Mouse (Mus musculus): ENCODE data around the gene Ifna5. TPM values are rescaled to one million over a fixed set of nuclear protein-coding genes. Genes with fewer than 3 reads are reported as not detected.

Gene Ifna5
- polyA plus RNA-seq, 1 experiment: not detected

- Histone ChIP-seq H3K4me1 (ENCODE audit: control insufficient read depth, insufficient read depth, low read length) (0 out of 2 replicates have a peak, but pooled peaks cover 2% of the 10 kb centered on the region), H3K27ac (ENCODE audit: insufficient read depth, low read depth, low read length) (no peak overlapping the region), H3K4me3 (ENCODE audit: insufficient read depth, low read depth, low read length) (no peak overlapping the region)
- TF ChIP-seq CTCF (IDR thresholded peaks at IDR 0.05; ENCODE audit: insufficient read depth, low read depth, low read length) (no peak), POLR2A (IDR thresholded peaks at IDR 0.05; ENCODE audit: insufficient read depth, low read depth, low read length) (no peak)
- 67% methylated on average over 4 of the region's 4 CpGs for WGBS
These were observed 40.2 kb downstream of the Ifna5 start for GRCm38 (mm10) chr4:88875435-88876095.

DNA sequence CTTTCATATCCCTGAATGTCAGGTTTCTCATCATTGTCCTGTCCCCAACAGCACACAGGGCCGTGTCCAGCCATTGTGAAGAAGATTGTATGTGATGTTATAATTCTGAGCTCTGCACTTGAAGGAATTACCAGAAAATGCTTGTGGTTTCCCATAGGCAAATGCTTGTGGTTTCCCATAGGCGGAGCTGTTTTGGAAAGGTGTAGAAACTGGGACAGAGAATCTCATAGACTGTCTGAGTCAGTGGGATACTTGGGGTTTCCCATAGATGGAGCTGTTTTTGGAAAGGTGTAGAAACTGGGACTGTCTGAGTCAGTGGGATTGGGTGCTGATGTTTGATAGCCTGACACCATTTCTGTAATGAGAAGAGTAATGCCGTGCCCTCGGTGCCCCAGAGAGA lies 41.2 kb downstream of the Ifna5 start:
- WGBS: 92% methylated on average over 4 of the region's 4 CpGs
- TF ChIP-seq CTCF (IDR thresholded peaks at IDR 0.05; ENCODE audit: insufficient read depth, low read depth, low read length) (no peak), POLR2A (IDR thresholded peaks at IDR 0.05; ENCODE audit: insufficient read depth, low read depth, low read length) (no peak)
- Histone ChIP-seq H3K4me1 (ENCODE audit: control insufficient read depth, insufficient read depth, low read length) (0 out of 2 replicates have a peak, but pooled peaks cover 2% of the 10 kb centered on the region), H3K4me3 (ENCODE audit: insufficient read depth, low read depth, low read length) (no peak overlapping the region), H3K27ac (ENCODE audit: insufficient read depth, low read depth, low read length) (no peak overlapping the region)

GRCm38 (mm10) chr4:88878246-88878645 lies 42.9 kb downstream of the Ifna5 start:
- TF ChIP-seq POLR2A (IDR thresholded peaks at IDR 0.05; ENCODE audit: insufficient read depth, low read depth, low read length) (no peak), CTCF (IDR thresholded peaks at IDR 0.05; ENCODE audit: insufficient read depth, low read depth, low read length) (no peak)
- Histone ChIP-seq H3K4me1 (ENCODE audit: control insufficient read depth, insufficient read depth, low read length) (0 out of 2 replicates have a peak, but pooled peaks cover 2% of the 10 kb centered on the region), H3K4me3 (ENCODE audit: insufficient read depth, low read depth, low read length) (no peak overlapping the region), H3K27ac (ENCODE audit: insufficient read depth, low read depth, low read length) (no peak overlapping the region)
- WGBS: 49% methylated on average over 10 of the region's 10 CpGs

- TF ChIP-seq CTCF (IDR thresholded peaks at IDR 0.05; ENCODE audit: insufficient read depth, low read depth, low read length) (no peak), POLR2A (IDR thresholded peaks at IDR 0.05; ENCODE audit: insufficient read depth, low read depth, low read length) (no peak)
- Histone ChIP-seq H3K27ac (ENCODE audit: insufficient read depth, low read depth, low read length) (no peak overlapping the region), H3K4me1 (ENCODE audit: control insufficient read depth, insufficient read depth, low read length) (0 out of 2 replicates have a peak, but pooled peaks cover 2% of the 10 kb centered on the region), H3K4me3 (ENCODE audit: insufficient read depth, low read depth, low read length) (no peak overlapping the region)
- whole genome bisulfite sequencing: 60% methylated on average over 4 of the region's 4 CpGs
These were observed 43.4 kb downstream of the Ifna5 start for GRCm38 (mm10) chr4:88878772-88879171.

GRCm38 (mm10) chr4:88880101-88880500 lies 44.8 kb downstream of the Ifna5 start, which contains the start of gene Ifne:
Gene Ifne (minus strand): TSS chr4:88880201.
- H3K27ac ChIP-seq (ENCODE audit: insufficient read depth, low read depth, low read length): no peak within 1 kb of the TSS
- 0 out of 2 replicates have a peak, but pooled peaks cover 2% of the 10 kb centered on the region for H3K4me1 ChIP-seq (ENCODE audit: control insufficient read depth, insufficient read depth, low read length)
- 83% methylated on average over 8 of the region's 8 CpGs for WGBS
- no peak within 1 kb of the TSS for H3K4me3 ChIP-seq (ENCODE audit: insufficient read depth, low read depth, low read length)
- no peak for TF ChIP-seq CTCF (IDR thresholded peaks at IDR 0.05; ENCODE audit: insufficient read depth, low read depth, low read length)
- no peak for TF ChIP-seq POLR2A (IDR thresholded peaks at IDR 0.05; ENCODE audit: insufficient read depth, low read depth, low read length)

Other genes starting within 250 kb of the Ifna5 start
- gene Ifna9, start 243.1 kb upstream of the Ifna5 start, polyA plus RNA-seq (2012; ENCODE audit: insufficient read depth, insufficient read length, low replicate concordance, missing spikeins): not detected in 2 replicates
- not detected in 2 replicates for gene Ifna12, start 232.1 kb upstream of the Ifna5 start, polyA plus RNA-seq (2012; ENCODE audit: insufficient read depth, insufficient read length, low replicate concordance, missing spikeins)
- not detected in 2 replicates for gene C87499, start 201.1 kb upstream of the Ifna5 start, polyA plus RNA-seq (2012; ENCODE audit: insufficient read depth, insufficient read length, low replicate concordance, missing spikeins)
- not detected in 2 replicates for gene Ifna13, start 191.1 kb upstream of the Ifna5 start, polyA plus RNA-seq (2012; ENCODE audit: insufficient read depth, insufficient read length, low replicate concordance, missing spikeins)
- gene Ifna16, start 158.6 kb upstream of the Ifna5 start, polyA plus RNA-seq (2012; ENCODE audit: insufficient read depth, insufficient read length, low replicate concordance, missing spikeins): not detected in 2 replicates
- gene Ifna2, start 151.6 kb upstream of the Ifna5 start, polyA plus RNA-seq (2012; ENCODE audit: insufficient read depth, insufficient read length, low replicate concordance, missing spikeins): not detected in 2 replicates
- not detected in 2 replicates for gene Ifnab, start 144.2 kb upstream of the Ifna5 start, polyA plus RNA-seq (2012; ENCODE audit: insufficient read depth, insufficient read length, low replicate concordance, missing spikeins)
- not detected in 2 replicates for gene Gm26566, start 113.7 kb upstream of the Ifna5 start, polyA plus RNA-seq (2012; ENCODE audit: insufficient read depth, insufficient read length, low replicate concordance, missing spikeins)
- not detected in 2 replicates for gene Klhl9, start 113.1 kb upstream of the Ifna5 start, polyA plus RNA-seq (2012; ENCODE audit: insufficient read depth, insufficient read length, low replicate concordance, missing spikeins)
- gene Gm13271, start 80.7 kb upstream of the Ifna5 start, polyA plus RNA-seq (2012; ENCODE audit: insufficient read depth, insufficient read length, low replicate concordance, missing spikeins): not detected in 2 replicates
- gene Gm13283, start 75.4 kb upstream of the Ifna5 start, polyA plus RNA-seq (2012; ENCODE audit: insufficient read depth, insufficient read length, low replicate concordance, missing spikeins): not detected in 2 replicates
- gene Gm13290, start 61.7 kb upstream of the Ifna5 start, polyA plus RNA-seq (2012; ENCODE audit: insufficient read depth, insufficient read length, low replicate concordance, missing spikeins): not detected in 2 replicates
- gene Gm13289, start 58.6 kb upstream of the Ifna5 start, polyA plus RNA-seq (2012; ENCODE audit: insufficient read depth, insufficient read length, low replicate concordance, missing spikeins): not detected in 2 replicates
- not detected in 2 replicates for gene Gm13272, start 55.7 kb upstream of the Ifna5 start, polyA plus RNA-seq (2012; ENCODE audit: insufficient read depth, insufficient read length, low replicate concordance, missing spikeins)
- not detected in 2 replicates for gene Ifnz, start 53.4 kb upstream of the Ifna5 start, polyA plus RNA-seq (2012; ENCODE audit: insufficient read depth, insufficient read length, low replicate concordance, missing spikeins)
- gene Gm13276, start 49.8 kb upstream of the Ifna5 start, polyA plus RNA-seq (2012; ENCODE audit: insufficient read depth, insufficient read length, low replicate concordance, missing spikeins): not detected in 2 replicates
- gene Gm13277, start 46.9 kb upstream of the Ifna5 start, polyA plus RNA-seq (2012; ENCODE audit: insufficient read depth, insufficient read length, low replicate concordance, missing spikeins): not detected in 2 replicates
- gene Gm13278, start 44.0 kb upstream of the Ifna5 start, polyA plus RNA-seq (2012; ENCODE audit: insufficient read depth, insufficient read length, low replicate concordance, missing spikeins): not detected in 2 replicates
- not detected in 2 replicates for gene Gm13275, start 41.0 kb upstream of the Ifna5 start, polyA plus RNA-seq (2012; ENCODE audit: insufficient read depth, insufficient read length, low replicate concordance, missing spikeins)
- gene Gm13279, start 38.1 kb upstream of the Ifna5 start, polyA plus RNA-seq (2012; ENCODE audit: insufficient read depth, insufficient read length, low replicate concordance, missing spikeins): not detected in 2 replicates
- gene Gm13285, start 35.9 kb upstream of the Ifna5 start, polyA plus RNA-seq (2012; ENCODE audit: insufficient read depth, insufficient read length, low replicate concordance, missing spikeins): not detected in 2 replicates
- not detected in 2 replicates for gene Gm13287, start 32.3 kb upstream of the Ifna5 start, polyA plus RNA-seq (2012; ENCODE audit: insufficient read depth, insufficient read length, low replicate concordance, missing spikeins)
- gene Gm13288, start 30.0 kb upstream of the Ifna5 start, polyA plus RNA-seq (2012; ENCODE audit: insufficient read depth, insufficient read length, low replicate concordance, missing spikeins): not detected in 2 replicates
- gene Ifna7, start 19.3 kb upstream of the Ifna5 start, polyA plus RNA-seq (2012; ENCODE audit: insufficient read depth, insufficient read length, low replicate concordance, missing spikeins): not detected in 2 replicates
- gene Ifna11, start 15.6 kb upstream of the Ifna5 start, polyA plus RNA-seq (2012; ENCODE audit: insufficient read depth, insufficient read length, low replicate concordance, missing spikeins): not detected in 2 replicates
- not detected in 2 replicates for gene Ifna6, start 8.1 kb upstream of the Ifna5 start, polyA plus RNA-seq (2012; ENCODE audit: insufficient read depth, insufficient read length, low replicate concordance, missing spikeins)
- not detected in 2 replicates for gene Ifna4, start 6.3 kb downstream of the Ifna5 start, polyA plus RNA-seq (2012; ENCODE audit: insufficient read depth, insufficient read length, low replicate concordance, missing spikeins)
- not detected in 2 replicates for gene Ifna1, start 14.6 kb downstream of the Ifna5 start, polyA plus RNA-seq (2012; ENCODE audit: insufficient read depth, insufficient read length, low replicate concordance, missing spikeins)
- gene Ifne, start 44.7 kb downstream of the Ifna5 start, polyA plus RNA-seq (2012; ENCODE audit: insufficient read depth, insufficient read length, low replicate concordance, missing spikeins): not detected in 2 replicates